Mouse (Mus musculus): ENCODE results near the gene Sptssa. TPM values are rescaled to one million over a fixed set of nuclear protein-coding genes. Genes with fewer than 3 reads are reported as not detected.
"Not testable (repeated sequence)": the region's sequence is repeated elsewhere in the genome, so short reads cannot be mapped to it uniquely, and the experiment has no call there.

The Sptssa gene
- polyA plus RNA-seq, 1 experiment from 2014 or later = 200 TPM

DNA sequence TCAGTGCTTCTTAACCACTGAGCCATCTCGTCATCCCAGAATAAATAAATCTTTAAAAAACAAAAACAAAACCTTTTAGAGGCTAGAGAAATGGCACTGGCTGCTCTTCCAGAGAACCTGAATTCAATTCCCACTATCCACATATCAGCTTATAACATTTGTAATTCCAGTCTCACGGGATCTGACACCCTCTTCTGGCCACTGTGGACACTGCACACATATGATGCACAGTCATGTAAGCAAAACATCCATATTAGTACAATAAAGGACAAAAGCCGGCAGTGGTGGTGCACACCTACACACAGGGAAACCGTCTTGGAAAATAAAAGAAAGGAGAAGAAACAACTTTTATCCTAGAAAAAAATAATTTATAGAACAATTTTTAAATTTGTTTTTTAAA lies 19.0 kb upstream of the Sptssa start:
- Histone ChIP-seq H3K4me1 (no peaks in the 10 kb centered on the region), H3K4me2 (no peak overlapping the region), H3K9me3 (no peaks in the 10 kb centered on the region), H3K4me3 (no peak overlapping the region), H3K27me3 (no peaks in the 10 kb centered on the region), H3K36me3 (peaks cover 49% of the 10 kb centered on the region), H3K27ac (no peak overlapping the region), H3K9ac (no peak overlapping the region)
- no peak for ATAC-seq (ENCODE audit: borderline replicate concordance, extremely low read depth, low FRiP score, low TSS enrichment)
- WGBS = 94% methylated on average over 4 of the region's 4 CpGs

DNA sequence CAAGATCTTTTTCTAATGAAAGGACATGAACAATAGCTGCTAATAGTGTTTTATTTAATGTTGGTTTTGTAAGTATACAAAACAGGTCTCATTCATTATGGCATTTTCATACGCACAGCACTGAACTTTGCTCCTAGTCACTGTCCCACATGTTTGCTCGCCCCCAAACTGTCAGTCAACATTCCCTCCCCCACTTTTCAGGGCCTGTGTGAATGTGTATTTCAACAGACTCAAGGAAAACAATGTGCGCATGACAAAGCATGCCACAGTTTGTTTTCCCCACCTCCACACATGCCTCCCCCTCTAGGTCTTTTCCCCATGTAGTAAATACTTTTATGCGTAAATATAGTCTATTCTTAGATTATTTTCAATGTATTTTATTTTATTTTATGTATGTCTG lies 14.9 kb upstream of the Sptssa start:
- no peaks in the 10 kb centered on the region for H3K4me1 ChIP-seq
- ATAC-seq (ENCODE audit: borderline replicate concordance, extremely low read depth, low FRiP score, low TSS enrichment) = no peak
- no peak overlapping the region for H3K4me2 ChIP-seq
- peaks cover 33% of the 10 kb centered on the region for H3K36me3 ChIP-seq
- H3K4me3 ChIP-seq = no peak overlapping the region
- H3K9me3 ChIP-seq = no peaks in the 10 kb centered on the region
- no peaks in the 10 kb centered on the region for H3K27me3 ChIP-seq
- WGBS = 87% methylated on average over 4 of the region's 4 CpGs
- no peak overlapping the region for H3K9ac ChIP-seq
- no peak overlapping the region for H3K27ac ChIP-seq

DNA sequence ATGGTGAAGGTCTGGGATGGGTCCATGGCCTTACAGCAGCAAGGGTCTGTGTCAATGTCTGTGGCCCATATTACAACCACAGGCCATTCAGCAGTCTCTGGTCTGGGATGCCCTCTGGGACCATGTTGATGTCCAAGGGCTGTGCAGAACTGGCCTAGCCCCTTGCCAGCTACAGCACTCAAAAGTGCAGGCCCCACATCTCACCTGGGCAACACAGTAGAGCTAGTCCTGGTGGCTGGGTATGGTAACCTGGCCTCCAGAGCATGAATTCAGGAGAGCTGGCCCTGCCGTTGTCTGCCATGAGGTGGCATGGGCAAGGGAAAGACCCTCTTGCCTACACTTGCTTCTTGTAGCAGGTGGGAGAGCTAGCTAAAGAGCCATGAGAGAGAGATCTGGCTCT lies 11.8 kb upstream of the Sptssa start:
- H3K4me2 ChIP-seq = no peak overlapping the region
- no peak for ATAC-seq (ENCODE audit: borderline replicate concordance, extremely low read depth, low FRiP score, low TSS enrichment)
- H3K4me3 ChIP-seq = no peak overlapping the region
- no peaks in the 10 kb centered on the region for H3K27me3 ChIP-seq
- 95% methylated on average over 1 of the region's 1 CpGs for WGBS
- H3K27ac ChIP-seq = no peak overlapping the region
- no peak overlapping the region for H3K9ac ChIP-seq
- no peaks in the 10 kb centered on the region for H3K9me3 ChIP-seq
- H3K4me1 ChIP-seq = no peaks in the 10 kb centered on the region
- peaks cover 16% of the 10 kb centered on the region; the same call in 1 of the 2 replicates for H3K36me3 ChIP-seq

DNA sequence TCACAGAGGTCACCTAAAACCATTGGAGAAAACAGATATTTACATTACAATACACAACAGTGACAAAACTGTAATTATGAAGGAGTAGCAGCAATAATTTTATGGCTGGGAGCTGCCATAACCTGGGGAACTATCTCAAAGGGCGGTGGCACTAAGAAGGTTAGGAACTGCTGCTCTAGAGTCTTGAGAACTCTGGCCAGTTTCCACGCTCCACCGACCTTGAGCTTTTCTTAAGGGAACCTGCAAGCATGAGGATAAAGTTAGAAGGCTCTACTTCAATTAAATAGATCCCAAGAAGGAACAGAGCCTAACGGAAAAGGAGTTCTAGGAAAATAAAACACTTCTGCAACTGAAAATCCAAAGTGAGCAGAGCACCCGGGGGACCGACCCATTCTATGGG lies 9.2 kb upstream of the Sptssa start:
- no peaks in the 10 kb centered on the region for H3K27me3 ChIP-seq
- H3K9me3 ChIP-seq = no peaks in the 10 kb centered on the region
- WGBS = 81% methylated on average over 6 of the region's 6 CpGs
- ATAC-seq (ENCODE audit: borderline replicate concordance, extremely low read depth, low FRiP score, low TSS enrichment) = no peak
- no peak overlapping the region for H3K9ac ChIP-seq
- H3K4me3 ChIP-seq = no peak overlapping the region
- H3K4me2 ChIP-seq = no peak overlapping the region
- no peak overlapping the region for H3K27ac ChIP-seq
- no peaks in the 10 kb centered on the region for H3K36me3 ChIP-seq
- H3K4me1 ChIP-seq = no peaks in the 10 kb centered on the region

GRCm38 (mm10) chr12:54661470-54661869 lies 5.1 kb upstream of the Sptssa start:
- ATAC-seq (ENCODE audit: borderline replicate concordance, extremely low read depth, low FRiP score, low TSS enrichment); H3K9me3 ChIP-seq; H3K36me3 ChIP-seq; H3K4me3 ChIP-seq; H3K27ac ChIP-seq; H3K9ac ChIP-seq; H3K4me1 ChIP-seq; H3K27me3 ChIP-seq; H3K4me2 ChIP-seq: not testable (repeated sequence)
- WGBS = 63% methylated on average over 5 of the region's 5 CpGs

DNA sequence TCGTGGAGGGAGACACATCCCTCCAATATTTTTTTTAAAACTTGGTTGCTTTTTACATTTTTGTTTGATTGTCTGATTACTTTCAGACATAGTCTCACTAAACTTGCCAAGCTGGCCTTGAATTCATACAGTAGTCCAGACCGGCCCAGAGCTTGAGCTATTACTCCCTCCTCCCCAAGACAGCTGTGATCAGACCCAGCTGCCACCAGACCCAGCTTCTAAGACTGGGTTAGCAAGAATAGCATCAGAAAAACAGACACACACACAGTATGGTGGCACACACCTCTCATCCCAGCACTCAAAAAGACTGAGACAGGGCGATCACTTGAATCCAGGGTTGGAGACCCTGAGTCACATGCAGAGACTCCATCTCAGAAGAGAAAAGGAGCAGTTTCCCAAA lies 3.5 kb upstream of the Sptssa start:
- Histone ChIP-seq H3K4me3 (no peak overlapping the region), H3K27me3 (no peaks in the 10 kb centered on the region), H3K9ac (no peak overlapping the region), H3K36me3 (no peaks in the 10 kb centered on the region), H3K4me2 (no peak overlapping the region), H3K9me3 (no peaks in the 10 kb centered on the region), H3K27ac (no peak overlapping the region), H3K4me1 (peaks cover under 1% of the 10 kb centered on the region)
- 70% methylated on average over 3 of the region's 3 CpGs for WGBS
- no peak for ATAC-seq (ENCODE audit: borderline replicate concordance, extremely low read depth, low FRiP score, low TSS enrichment)

DNA sequence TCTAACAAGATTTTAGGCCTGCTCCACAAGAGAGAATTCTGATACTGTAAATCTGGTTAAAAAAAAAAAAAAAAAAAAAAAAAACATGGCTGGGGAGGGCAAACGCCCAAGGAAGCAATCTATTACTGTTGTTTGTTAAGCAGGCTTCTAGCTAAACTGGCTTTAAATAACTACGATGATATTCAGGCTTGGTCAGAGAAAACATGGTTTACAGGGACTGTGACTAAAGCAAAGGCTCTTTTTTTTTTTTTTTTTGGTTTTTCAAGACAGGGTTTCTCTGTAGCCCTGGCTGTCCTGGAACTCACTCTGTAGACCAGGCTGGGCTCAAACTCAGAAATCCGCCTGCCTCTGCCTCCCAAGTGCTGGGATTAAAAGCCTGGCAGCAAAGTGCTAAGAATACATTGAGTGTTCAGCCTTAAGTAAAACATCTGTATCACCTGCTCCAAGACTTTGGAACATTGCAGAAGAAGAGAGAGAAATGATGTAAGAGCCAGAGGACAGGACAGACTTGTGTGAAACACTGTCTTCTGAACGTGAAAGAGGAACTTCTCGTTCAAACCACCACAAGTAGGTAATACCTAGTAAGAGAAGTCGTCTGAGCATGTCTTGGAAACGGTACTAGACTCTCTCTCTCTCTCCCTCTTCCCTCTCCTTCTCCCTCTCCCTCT lies 2.2 kb upstream of the Sptssa start:
- no peak overlapping the region for H3K27ac ChIP-seq
- 58% methylated on average over 7 of the region's 7 CpGs for WGBS
- no peaks in the 10 kb centered on the region for H3K36me3 ChIP-seq
- H3K4me1 ChIP-seq = peaks cover 12% of the 10 kb centered on the region
- H3K9ac ChIP-seq = no peak overlapping the region
- H3K9me3 ChIP-seq = no peaks in the 10 kb centered on the region
- no peak overlapping the region for H3K4me3 ChIP-seq
- no peaks in the 10 kb centered on the region for H3K27me3 ChIP-seq
- ATAC-seq (ENCODE audit: borderline replicate concordance, extremely low read depth, low FRiP score, low TSS enrichment) = no peak
- no peak overlapping the region for H3K4me2 ChIP-seq

DNA sequence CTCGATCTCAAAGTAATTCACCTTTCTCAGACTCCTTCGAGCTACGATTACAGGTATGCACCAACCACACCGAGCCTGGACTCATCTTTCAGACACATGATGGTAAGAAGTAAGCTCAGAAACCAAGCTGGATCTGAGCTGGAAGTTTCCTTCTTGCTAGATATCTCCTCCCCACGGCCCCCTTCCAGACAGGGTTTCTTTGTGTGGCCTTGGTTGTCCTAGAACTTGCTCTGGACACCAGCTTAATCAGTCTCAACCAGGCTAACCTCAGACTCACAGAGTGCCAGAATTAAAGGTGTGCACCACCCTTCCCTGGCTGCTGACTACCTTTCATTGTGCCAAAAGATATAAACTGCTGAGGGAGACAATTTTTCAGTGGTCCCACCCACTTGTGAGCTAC lies 1.6 kb upstream of the Sptssa start:
- Histone ChIP-seq H3K27me3 (no peaks in the 10 kb centered on the region), H3K9ac (no peak overlapping the region), H3K4me3 (no peak overlapping the region), H3K4me2 (no peak overlapping the region), H3K4me1 (peaks cover 12% of the 10 kb centered on the region), H3K36me3 (no peaks in the 10 kb centered on the region), H3K9me3 (no peaks in the 10 kb centered on the region), H3K27ac (no peak overlapping the region)
- no peak for ATAC-seq (ENCODE audit: borderline replicate concordance, extremely low read depth, low FRiP score, low TSS enrichment)
- WGBS = 91% methylated on average over 5 of the region's 5 CpGs

- WGBS = 50% methylated on average over 2 of the region's 2 CpGs
- H3K9ac ChIP-seq = no peak overlapping the region
- H3K9me3 ChIP-seq = no peaks in the 10 kb centered on the region
Observed at GRCm38 (mm10) chr12:54657226-54657625, 853 bp upstream of the Sptssa start.

DNA sequence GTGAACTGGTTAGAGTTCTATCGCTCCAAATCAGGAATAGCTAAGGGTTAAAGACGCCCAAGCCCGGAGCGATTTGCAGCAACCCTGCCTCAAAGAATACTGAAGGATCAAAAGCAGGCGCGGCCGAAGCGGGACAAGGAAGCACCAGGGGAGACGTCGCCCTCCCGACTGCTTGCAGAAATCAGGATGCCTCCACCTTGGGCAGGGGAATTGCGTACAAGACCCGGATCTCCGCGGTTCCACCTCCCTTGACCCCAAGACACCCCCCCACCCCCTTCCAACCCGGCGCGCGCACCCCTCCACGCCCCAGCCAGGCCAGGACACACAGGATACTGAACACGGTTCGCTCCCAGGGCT lies 356 bp downstream of the Sptssa start:
- Histone ChIP-seq H3K27me3 (no peaks in the 10 kb centered on the region), H3K4me1 (peaks cover 17% of the 10 kb centered on the region), H3K9me3 (no peaks in the 10 kb centered on the region), H3K4me3 (peak overlapping the region; percentile 59), H3K36me3 (no peaks in the 10 kb centered on the region), H3K4me2 (peak overlapping the region; percentile 67), H3K27ac (peak overlapping the region; percentile 77), H3K9ac (peak overlapping the region; percentile 61)
- ATAC-seq (ENCODE audit: borderline replicate concordance, extremely low read depth, low FRiP score, low TSS enrichment) = peak; percentile 33; the same call in 1 of the 2 replicates
- WGBS = under 1% methylated on average over 22 of the region's 22 CpGs

More at GRCm38 (mm10) chr12:54657226-54657625, 853 bp upstream of the Sptssa start:
- Histone ChIP-seq H3K27me3 (no peaks in the 10 kb centered on the region), H3K27ac (no peak overlapping the region), H3K4me3 (no peak overlapping the region), H3K4me2 (peak overlapping the region; percentile 67), H3K4me1 (peaks cover 17% of the 10 kb centered on the region), H3K36me3 (no peaks in the 10 kb centered on the region)
- ATAC-seq (ENCODE audit: borderline replicate concordance, extremely low read depth, low FRiP score, low TSS enrichment) = no peak

GRCm38 (mm10) chr12:54655292-54656038 lies 908 bp downstream of the Sptssa start:
- Histone ChIP-seq H3K27ac (peak overlapping the region; percentile 77), H3K4me1 (peaks cover 17% of the 10 kb centered on the region), H3K9ac (peak overlapping the region; percentile 61), H3K9me3 (no peaks in the 10 kb centered on the region), H3K4me2 (peak overlapping the region; percentile 67), H3K4me3 (peak overlapping the region; percentile 59), H3K27me3 (no peaks in the 10 kb centered on the region), H3K36me3 (peaks cover 2% of the 10 kb centered on the region; the same call in 1 of the 2 replicates)
- ATAC-seq (ENCODE audit: borderline replicate concordance, extremely low read depth, low FRiP score, low TSS enrichment) = no peak
- WGBS = 14% methylated on average over 16 of the region's 16 CpGs

- Histone ChIP-seq H3K9ac (no peak overlapping the region), H3K9me3 (no peaks in the 10 kb centered on the region), H3K36me3 (peaks cover 8% of the 10 kb centered on the region; the same call in 1 of the 2 replicates), H3K4me3 (peak overlapping the region; percentile 59; the same call in 1 of the 2 replicates), H3K27me3 (no peaks in the 10 kb centered on the region), H3K4me1 (peaks cover 17% of the 10 kb centered on the region), H3K27ac (no peak overlapping the region), H3K4me2 (peak overlapping the region; percentile 67)
- ATAC-seq (ENCODE audit: borderline replicate concordance, extremely low read depth, low FRiP score, low TSS enrichment) = no peak
- 68% methylated on average over 1 of the region's 1 CpGs for WGBS
Observed at GRCm38 (mm10) chr12:54654741-54655140, 1.6 kb downstream of the Sptssa start.
